In genomic region chr13:89334494-89334893, GRCm38 (mm10) we compare ENCODE assay signal across 9 mouse cellular contexts.
A peak's percentile ranks its signal among the peaks of the same experiment; 100 is the strongest.
DNase-seq lines count a peak whose midpoint lies in the region; ATAC-seq and TF ChIP-seq lines count a peak whose summit lies in the region.
"Had no signal": no experiment of that assay in that cellular context is flagged by ENCODE, and none has a peak within 500 bp of the region (broad histone marks: within the 10 kb centered on the region; RNA-seq: fewer than 3 reads in every experiment).

No protein-coding gene starts in this region.

- H3K9ac ChIP-seq in limb, embryonic 11.5 days (ENCODE audit: low read length): no peak overlapping the region
- H3K9ac ChIP-seq: neural tube, embryonic 12.5 days had no signal

- H3K27ac ChIP-seq in cortical plate, adult 2 months (ENCODE audit: insufficient read depth, low read length): no peak overlapping the region
- H3K27ac ChIP-seq in limb, embryonic 11.5 days (replicated peaks; ENCODE audit: low read depth, low read length): no peak overlapping the region
- H3K27ac ChIP-seq: neural tube, embryonic 12.5 days had no signal

- H3K36me3 ChIP-seq in limb, embryonic 11.5 days (ENCODE audit: control insufficient read depth, insufficient read depth, low read length): no peaks in the 10 kb centered on the region
- H3K36me3 ChIP-seq: neural tube, embryonic 12.5 days had no signal

- TF ChIP-seq POLR2A in cortical plate, adult 2 months (IDR thresholded peaks at IDR 0.05; ENCODE audit: extremely low read depth, insufficient read depth, low read length): no peak

- H3K4me2 ChIP-seq in limb, embryonic 11.5 days (ENCODE audit: low read depth, severe bottlenecking): no peak overlapping the region
- H3K4me2 ChIP-seq: neural tube, embryonic 12.5 days had no signal

- TF ChIP-seq CTCF in cortical plate, adult 2 months (IDR thresholded peaks at IDR 0.05; ENCODE audit: extremely low read depth, insufficient read depth, low read length): peak; percentile 30; the same call in 1 of the 2 replicates

- no peaks in the 10 kb centered on the region for H3K27me3 ChIP-seq in limb, embryonic 11.5 days (ENCODE audit: control insufficient read depth, insufficient read depth, low read length)
- H3K27me3 ChIP-seq: neural tube, embryonic 12.5 days had no signal

- DNase-seq in heart, postnatal 4 days: peak; percentile 20
- no peak for DNase-seq in heart, adult 11 months
- peak; percentile 11 for DNase-seq in CD4-positive, CD25-positive, alpha-beta regulatory T cell, adult 2 months (ENCODE audit: low read depth, low spot score)
- peak; percentile 41 for DNase-seq in limb, embryonic 11.5 days (ENCODE audit: low spot score)
- DNase-seq in gastrocnemius, postnatal 36 days: no peak
- DNase-seq in frontal cortex, postnatal 36 days (ENCODE audit: low spot score in 2 of 2): no peak
- no peak for DNase-seq in frontal cortex, postnatal 25 days (ENCODE audit: low spot score in 2 of 2)

- 54% methylated on average over 1 of the region's 1 CpGs for WGBS in limb, embryonic 11.5 days

- H3K4me3 ChIP-seq in cortical plate, adult 2 months (ENCODE audit: insufficient read depth, low read length): no peak overlapping the region
- H3K4me3 ChIP-seq in limb, embryonic 11.5 days (ENCODE audit: low read depth, low read length): no peak overlapping the region
- H3K4me3 ChIP-seq: neural tube, embryonic 12.5 days had no signal

- H3K9me3 ChIP-seq in limb, embryonic 11.5 days (ENCODE audit: control insufficient read depth, low read length): no peaks in the 10 kb centered on the region
- H3K9me3 ChIP-seq: neural tube, embryonic 12.5 days had no signal

- intact Hi-C loops in gastrocnemius, postnatal 36 days (cut with DNase I): no loop called here

- H3K4me1 ChIP-seq in cortical plate, adult 2 months (ENCODE audit: control insufficient read depth, insufficient read depth, low read length): no peaks in the 10 kb centered on the region
- H3K4me1 ChIP-seq in limb, embryonic 11.5 days (ENCODE audit: control insufficient read depth, insufficient read depth, low read length): no peaks in the 10 kb centered on the region
- H3K4me1 ChIP-seq: neural tube, embryonic 12.5 days had no signal

- ATAC-seq in limb, embryonic 11.5 days (ENCODE audit: insufficient number of reproducible peaks, low FRiP score, low TSS enrichment, low read depth): no peak

Comparison
In these comparisons a context has a peak if more than half of its experiments do, and no peak if none do; other contexts are left out.
1. DNase-seq: peak in heart, postnatal 4 days (single experiment), CD4-positive, CD25-positive, alpha-beta regulatory T cell, adult 2 months (single experiment) and limb, embryonic 11.5 days (single experiment); none in heart, adult 11 months (single experiment), gastrocnemius, postnatal 36 days (0 of 2), frontal cortex, postnatal 36 days (0 of 2) and frontal cortex, postnatal 25 days (0 of 2).